In the genomic region with DNA sequence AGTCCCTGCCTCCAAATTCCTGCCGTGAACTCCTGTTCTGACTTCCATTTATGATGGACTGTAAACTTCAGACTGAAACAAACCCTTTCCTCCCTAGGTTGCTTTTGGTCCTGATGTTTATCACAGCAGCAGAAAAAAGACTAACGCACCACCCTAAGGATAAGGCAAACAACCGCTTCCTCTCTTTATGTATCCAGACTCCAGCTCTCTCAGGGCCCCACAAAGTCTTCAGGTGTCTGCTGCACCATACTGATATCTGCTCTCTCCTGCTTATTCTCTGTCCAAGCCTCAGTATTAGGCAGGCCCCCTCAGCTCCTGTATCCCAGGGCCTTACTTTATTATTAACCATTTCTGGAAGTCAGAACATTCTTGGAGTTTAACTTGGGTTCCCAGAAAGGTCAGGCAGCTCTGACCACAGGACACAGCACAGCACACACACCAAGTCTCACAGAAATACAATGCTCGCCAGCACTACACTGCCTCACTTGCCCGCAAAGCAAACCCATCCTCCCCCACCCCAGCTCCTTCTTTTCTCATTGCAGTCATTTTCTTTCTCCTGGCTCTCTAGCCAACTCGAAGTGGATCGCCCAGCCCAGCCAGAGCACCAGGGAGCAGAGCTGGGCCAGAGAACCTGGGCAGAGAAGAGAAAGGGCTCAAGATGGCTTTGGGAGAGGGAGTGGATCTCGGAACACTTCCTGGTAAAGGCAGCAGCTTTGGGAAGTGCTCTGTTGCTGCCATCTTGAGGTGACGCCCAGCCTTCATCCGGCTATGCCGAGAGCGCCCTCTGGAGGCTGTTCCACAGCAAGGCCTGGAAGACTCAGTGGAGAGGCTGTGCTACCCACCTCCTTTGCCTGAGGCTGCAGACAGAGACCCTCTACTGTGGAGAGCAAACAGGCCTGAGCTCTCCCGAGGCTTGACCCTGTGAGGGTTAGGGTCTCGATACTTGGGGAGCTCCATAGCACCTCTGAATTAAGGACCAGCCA, we compare ENCODE assay signal across 8 mouse cellular contexts. TPM values are rescaled to one million over a fixed set of nuclear protein-coding genes. Genes with fewer than 3 reads are reported as not detected.
DNase-seq lines count a peak whose midpoint lies in the region; ATAC-seq and TF ChIP-seq lines count a peak whose summit lies in the region.

No protein-coding gene starts in this region.

- H3K27ac ChIP-seq in MEL (ENCODE audit: control insufficient read depth, low read depth, low read length) = peak overlapping the region; percentile 57
- H3K27ac ChIP-seq in forebrain, postnatal 0 days (ENCODE audit: low read depth, low read length) = peak overlapping the region; percentile 48
- peak overlapping the region; percentile 56; the same call in 1 of the 2 replicates for H3K27ac ChIP-seq in lung, embryonic 14.5 days (ENCODE audit: low read depth)

- 29% methylated on average over 14 of the region's 14 CpGs for WGBS in forebrain, postnatal 0 days
- WGBS in lung, embryonic 14.5 days = 28% methylated on average over 14 of the region's 14 CpGs

- H3K9me3 ChIP-seq in MEL (replicated peaks; ENCODE audit: insufficient read depth, low read length) = no peaks in the 10 kb centered on the region
- no peaks in the 10 kb centered on the region for H3K9me3 ChIP-seq in forebrain, postnatal 0 days (ENCODE audit: low read length)
- no peaks in the 10 kb centered on the region for H3K9me3 ChIP-seq in lung, embryonic 14.5 days (ENCODE audit: low read depth, low read length)

- peaks cover 0 to 2% of the 10 kb centered on the region in 2 experiments; a peak in 2 of 4 replicates for H3K27me3 ChIP-seq in MEL (ENCODE audit: control insufficient read depth in 1 of 2, insufficient read depth in 2 of 2, low read length in 2 of 2)
- no peaks in the 10 kb centered on the region for H3K27me3 ChIP-seq in forebrain, postnatal 0 days (ENCODE audit: insufficient read depth, low read length)
- H3K27me3 ChIP-seq in lung, embryonic 14.5 days (ENCODE audit: insufficient read depth, low read length) = no peaks in the 10 kb centered on the region

- H3K36me3 ChIP-seq in MEL (ENCODE audit: control insufficient read depth in 1 of 2, insufficient read depth in 2 of 2, low read length in 2 of 2) = peaks cover 0 to 17% of the 10 kb centered on the region in 2 experiments; a peak in 2 of 4 replicates
- H3K36me3 ChIP-seq in forebrain, postnatal 0 days (ENCODE audit: insufficient read depth) = no peaks in the 10 kb centered on the region; the same call in 1 of the 2 replicates
- H3K36me3 ChIP-seq in lung, embryonic 14.5 days (ENCODE audit: insufficient read depth) = no peaks in the 10 kb centered on the region

- H3K4me3 ChIP-seq in MEL (ENCODE audit: control insufficient read depth in 1 of 2, insufficient read depth in 1 of 2, low read depth in 2 of 2, low read length in 2 of 2) = peak overlapping the region; percentile 52 to 55
- no peak overlapping the region for H3K4me3 ChIP-seq in forebrain, postnatal 0 days (ENCODE audit: low read depth, low read length)
- H3K4me3 ChIP-seq in lung, embryonic 14.5 days (ENCODE audit: low read depth, low read length) = no peak overlapping the region

- peak overlapping the region; percentile 27 for H3K4me2 ChIP-seq in forebrain, postnatal 0 days (ENCODE audit: low read depth)
- H3K4me2 ChIP-seq in lung, embryonic 14.5 days = peak overlapping the region; percentile 46

- peak; percentile 81 for TF ChIP-seq RAD21 in MEL (IDR thresholded peaks at IDR 0.05; ENCODE audit: low read depth, low read length)

- peak; percentile 95 for ATAC-seq in forebrain, postnatal 0 days
- peak; percentile 57 to 68; a peak in 3 of 4 replicates for ATAC-seq in hematopoietic stem cell, adult 5-6 weeks (replicated peaks in 1 of 2; ENCODE audit: insufficient read depth in 1 of 2, low FRiP score in 2 of 2, low TSS enrichment in 1 of 2, low read depth in 1 of 2, poor library complexity in 2 of 2, severe bottlenecking in 2 of 2)
- ATAC-seq in lung, embryonic 14.5 days (ENCODE audit: insufficient read depth) = peak; percentile 80
- ATAC-seq in neutrophil, adult 5-6 weeks (ENCODE audit: extremely low read depth, insufficient number of reproducible peaks, low FRiP score, poor library complexity, severe bottlenecking) = peak; percentile 72

- peak; percentile 40 to 57; a peak in 3 of 4 replicates for TF ChIP-seq POLR2A in MEL (IDR thresholded peaks at IDR 0.05; ENCODE audit: control insufficient read depth in 1 of 2, insufficient read depth in 1 of 2, low read depth in 1 of 2, low read length in 2 of 2, poor library complexity in 1 of 2)

- H3K79me2 ChIP-seq in MEL (ENCODE audit: control insufficient read depth, insufficient read depth, low read length, poor library complexity) = no peaks in the 10 kb centered on the region

- peaks cover 13 to 20% of the 10 kb centered on the region in 2 experiments for H3K4me1 ChIP-seq in MEL (ENCODE audit: control insufficient read depth in 1 of 2, insufficient read depth in 2 of 2, low read length in 2 of 2)
- no peaks in the 10 kb centered on the region for H3K4me1 ChIP-seq in forebrain, postnatal 0 days (ENCODE audit: insufficient read depth)
- peaks cover 7% of the 10 kb centered on the region; the same call in 1 of the 2 replicates for H3K4me1 ChIP-seq in lung, embryonic 14.5 days (ENCODE audit: insufficient read depth)

- TF ChIP-seq EP300 in MEL (IDR thresholded peaks at IDR 0.05; ENCODE audit: low read depth in 1 of 2, low read length in 2 of 2) = peak; percentile 25 to 36; a peak in 3 of 4 replicates

- H3K9ac ChIP-seq in MEL (ENCODE audit: control insufficient read depth, low read depth, low read length, poor library complexity, severe bottlenecking) = peak overlapping the region; percentile 72
- 0 out of 2 replicates have a peak overlapping the region, but pooled peaks have one; percentile 19 for H3K9ac ChIP-seq in forebrain, postnatal 0 days
- 0 out of 2 replicates have a peak overlapping the region, but pooled peaks have one; percentile 25 for H3K9ac ChIP-seq in lung, embryonic 14.5 days

- peak; percentile 93 to 100 (median 99) for TF ChIP-seq CTCF in MEL (IDR thresholded peaks at IDR 0.05 in 2 of 3, conservative IDR thresholded peaks at IDR 0.05 in 1 of 3; ENCODE audit: control insufficient read depth in 1 of 3, insufficient read depth in 1 of 3, low read depth in 2 of 3, low read length in 3 of 3, poor library complexity in 1 of 3, severe bottlenecking in 1 of 3)
- peak; percentile 99 for TF ChIP-seq CTCF in forebrain, postnatal 0 days (IDR thresholded peaks at IDR 0.05; ENCODE audit: low read depth)
- peak; percentile 98 for TF ChIP-seq CTCF in lung, embryonic 14.5 days (IDR thresholded peaks at IDR 0.05; ENCODE audit: low read depth)

- peak; percentile 91 for DNase-seq in MEL (ENCODE audit: low read depth, low spot score)
- peak; percentile 84 to 93 for DNase-seq in cerebellum, adult 18-20 months
- peak; percentile 93 for DNase-seq in forebrain, postnatal 0 days
- DNase-seq in layer of hippocampus, adult 8-10 months (ENCODE audit: low spot score in 2 of 2) = peak; percentile 73 to 90
- peak; percentile 97 for DNase-seq in lung, embryonic 14.5 days
- DNase-seq in testis, postnatal 14 days (ENCODE audit: low spot score) = peak; percentile 75

RNA-seq across cellular contexts. Expression of gene Ntn5, which starts 1.4 kb away (rescaled TPM):
- not detected in 2 replicates for total RNA-seq in MEL (2012; rRNA removed)
- under 1 TPM in 1 of 2 experiments, not detected in 1; 0.13 TPM for polyA plus RNA-seq in MEL (2012; ENCODE audit: insufficient read depth in 1 of 2, insufficient read length in 2 of 2, low read depth in 1 of 2, low replicate concordance in 2 of 2, missing spikeins in 1 of 2)
- total RNA-seq in forebrain, postnatal 0 days (2014; rRNA removed) = 0.23 and 0.33 TPM in 2 replicates
- polyA plus RNA-seq in forebrain, postnatal 0 days (2015; fragmentation: Nextera tagmentation; extraction: Ambion mirVana) = 0.47 and 0.79 TPM in 2 replicates
- not detected in 2 replicates for total RNA-seq in hematopoietic stem cell, adult 5-6 weeks (2017)
- total RNA-seq in layer of hippocampus, adult 8-10 months (2022) = 10 to 100 TPM in 3 of 4 experiments, 1 to 10 TPM in 1; 9.1 to 13.5 (median 11.6) TPM
- polyA plus RNA-seq in lung, embryonic 14.5 days (2014; fragmentation: Nextera tagmentation; extraction: Ambion mirVana) = 0.28 and 0.30 TPM in 2 replicates
- total RNA-seq in neutrophil, adult 5-6 weeks (2017) = not detected in 2 replicates

RNA-seq across cellular contexts. Expression of gene Sec1, which starts 11.8 kb away (rescaled TPM):
- not detected in 2 replicates for total RNA-seq in MEL (2012; rRNA removed)
- polyA plus RNA-seq in MEL (2012; ENCODE audit: insufficient read depth in 1 of 2, insufficient read length in 2 of 2, low read depth in 1 of 2, low replicate concordance in 2 of 2, missing spikeins in 1 of 2) = not detected
- 0.52 and 0.62 TPM in 2 replicates for total RNA-seq in forebrain, postnatal 0 days (2014; rRNA removed)
- polyA plus RNA-seq in forebrain, postnatal 0 days (2015; fragmentation: Nextera tagmentation; extraction: Ambion mirVana) = 0.18 and 0.34 TPM in 2 replicates
- total RNA-seq in hematopoietic stem cell, adult 5-6 weeks (2017) = not detected in 2 replicates
- total RNA-seq in layer of hippocampus, adult 8-10 months (2022) = 1 to 10 TPM; 1.6 to 4.6 (median 3.3) TPM
- polyA plus RNA-seq in lung, embryonic 14.5 days (2014; fragmentation: Nextera tagmentation; extraction: Ambion mirVana) = 0.08 TPM in 1 of 2 replicates, not detected in the other
- 0.23 TPM in 1 of 2 replicates, not detected in the other for total RNA-seq in neutrophil, adult 5-6 weeks (2017)

RNA-seq across cellular contexts. Expression of gene Fut2, which starts 16.2 kb away (rescaled TPM):
- not detected in 2 replicates for total RNA-seq in MEL (2012; rRNA removed)
- not detected for polyA plus RNA-seq in MEL (2012; ENCODE audit: insufficient read depth in 1 of 2, insufficient read length in 2 of 2, low read depth in 1 of 2, low replicate concordance in 2 of 2, missing spikeins in 1 of 2)
- 0.15 TPM in 1 of 2 replicates, not detected in the other for total RNA-seq in forebrain, postnatal 0 days (2014; rRNA removed)
- 0.06 and 0.13 TPM in 2 replicates for polyA plus RNA-seq in forebrain, postnatal 0 days (2015; fragmentation: Nextera tagmentation; extraction: Ambion mirVana)
- total RNA-seq in hematopoietic stem cell, adult 5-6 weeks (2017) = not detected in 2 replicates
- under 1 TPM in 3 of 4 experiments, not detected in 1; 0.20 to 0.27 (median 0.23) TPM for total RNA-seq in layer of hippocampus, adult 8-10 months (2022)
- polyA plus RNA-seq in lung, embryonic 14.5 days (2014; fragmentation: Nextera tagmentation; extraction: Ambion mirVana) = 0.22 and 0.75 TPM in 2 replicates
- 0.25 and 0.35 TPM in 2 replicates for total RNA-seq in neutrophil, adult 5-6 weeks (2017)

RNA-seq across cellular contexts. Expression of gene Car11, which starts 17.2 kb away (rescaled TPM):
- 0.29 and 0.77 TPM in 2 replicates for total RNA-seq in MEL (2012; rRNA removed)
- polyA plus RNA-seq in MEL (2012; ENCODE audit: insufficient read depth in 1 of 2, insufficient read length in 2 of 2, low read depth in 1 of 2, low replicate concordance in 2 of 2, missing spikeins in 1 of 2) = 1 to 10 TPM in 1 of 2 experiments, not detected in 1; 1.5 TPM
- total RNA-seq in forebrain, postnatal 0 days (2014; rRNA removed) = 104 and 122 TPM in 2 replicates
- polyA plus RNA-seq in forebrain, postnatal 0 days (2015; fragmentation: Nextera tagmentation; extraction: Ambion mirVana) = 92.1 and 102 TPM in 2 replicates
- 0.30 and 1.1 TPM in 2 replicates for total RNA-seq in hematopoietic stem cell, adult 5-6 weeks (2017)
- 100 to 1,000 TPM; 158 to 230 (median 187) TPM for total RNA-seq in layer of hippocampus, adult 8-10 months (2022)
- 2.0 and 4.3 TPM in 2 replicates for polyA plus RNA-seq in lung, embryonic 14.5 days (2014; fragmentation: Nextera tagmentation; extraction: Ambion mirVana)
- total RNA-seq in neutrophil, adult 5-6 weeks (2017) = not detected in 2 replicates

RNA-seq across cellular contexts. Expression of gene Dbp, which starts 22.5 kb away (rescaled TPM):
- 21.1 and 24.4 TPM in 2 replicates for total RNA-seq in MEL (2012; rRNA removed)
- 10 to 100 TPM in 1 of 2 experiments, not detected in 1; 22.5 TPM for polyA plus RNA-seq in MEL (2012; ENCODE audit: insufficient read depth in 1 of 2, insufficient read length in 2 of 2, low read depth in 1 of 2, low replicate concordance in 2 of 2, missing spikeins in 1 of 2)
- total RNA-seq in forebrain, postnatal 0 days (2014; rRNA removed) = 9.0 and 11.7 TPM in 2 replicates
- polyA plus RNA-seq in forebrain, postnatal 0 days (2015; fragmentation: Nextera tagmentation; extraction: Ambion mirVana) = 6.4 and 6.6 TPM in 2 replicates
- total RNA-seq in hematopoietic stem cell, adult 5-6 weeks (2017) = 11.5 and 25.3 TPM in 2 replicates
- 100 to 1,000 TPM in 2 of 4 experiments, 10 to 100 TPM in 2; 76.7 to 136 (median 109) TPM for total RNA-seq in layer of hippocampus, adult 8-10 months (2022)
- 2.1 TPM in 2 replicates for polyA plus RNA-seq in lung, embryonic 14.5 days (2014; fragmentation: Nextera tagmentation; extraction: Ambion mirVana)
- total RNA-seq in neutrophil, adult 5-6 weeks (2017) = 12.1 and 18.4 TPM in 2 replicates

Comparison
In these comparisons a context has a peak if more than half of its experiments do, and no peak if none do; other contexts are left out.
1. H3K4me3 ChIP-seq: peak in MEL (2 of 2); none in forebrain, postnatal 0 days (single experiment) and lung, embryonic 14.5 days (single experiment).
2. H3K9ac ChIP-seq: peak in every context shown above with its lines; median percentile 72 in MEL; 25 in lung, embryonic 14.5 days; 19 in forebrain, postnatal 0 days.
3. Peak in every context shown above with its lines, with median percentiles within 50 percentile points of each other: DNase-seq, H3K27ac ChIP-seq, CTCF ChIP-seq and ATAC-seq.